Mouse (Mus musculus) erythroblast, embryonic 14.5 days (primary cell): Measurements from ENCODE around the gene Zfp853.

Experiments
- GATA1 ChIP-seq: IDR thresholded peaks from 2 replicates; pipeline ENCODE4 v1.6.1; 2012; ENCODE audit warnings: low read length, inconsistent platforms, mixed read lengths
- TAL1 ChIP-seq: IDR thresholded peaks from 3 replicates; pipeline ENCODE4 v1.6.1; 2012; ENCODE audit warnings: low read length, inconsistent platforms, mixed read lengths

GRCm38 (mm10) chr5:143311886-143312285 is 18.5 kb upstream of the Zfp853 start:
- TF ChIP-seq TAL1 (no peak), GATA1 (no peak)
